Mouse (Mus musculus) heart, postnatal 10 days (tissue): Measurements from ENCODE around the gene Atg4d. TPM values are rescaled to one million over a fixed set of nuclear protein-coding genes. Genes with fewer than 3 reads are reported as not detected.
"Not testable (repeated sequence)": the region's sequence is repeated elsewhere in the genome, so short reads cannot be mapped to it uniquely, and the experiment has no call there.

Experiments
- DNase-seq, 2 experiments: peaks; one replicate each; pipeline ENCODE4 v3.0.0; 2021
- intact Hi-C: fragments of 180-260 bp; cut with DNase I; formaldehyde crosslinking; loops from one replicate; pipeline ENCODE4 v1.15.1; 2025
- total RNA-seq, 2 experiments: library from RNA; stranded (reverse); gene quantifications; 2 replicates each; pipeline ENCODE4 v1.2.3; 2021

The Atg4d gene
- 10 to 100 TPM; 67.6 to 69.6 TPM for total RNA-seq

GRCm38 (mm10) chr9:21265000-21265561 lies at the start of gene Atg4d:
Atg4d (plus strand) TSS chr9:21265293.
- intact Hi-C loops: loop anchor here (1.0 kb wide), 1 partner anchor 27 kb away; no protein-coding TSS in a partner anchor

DNA sequence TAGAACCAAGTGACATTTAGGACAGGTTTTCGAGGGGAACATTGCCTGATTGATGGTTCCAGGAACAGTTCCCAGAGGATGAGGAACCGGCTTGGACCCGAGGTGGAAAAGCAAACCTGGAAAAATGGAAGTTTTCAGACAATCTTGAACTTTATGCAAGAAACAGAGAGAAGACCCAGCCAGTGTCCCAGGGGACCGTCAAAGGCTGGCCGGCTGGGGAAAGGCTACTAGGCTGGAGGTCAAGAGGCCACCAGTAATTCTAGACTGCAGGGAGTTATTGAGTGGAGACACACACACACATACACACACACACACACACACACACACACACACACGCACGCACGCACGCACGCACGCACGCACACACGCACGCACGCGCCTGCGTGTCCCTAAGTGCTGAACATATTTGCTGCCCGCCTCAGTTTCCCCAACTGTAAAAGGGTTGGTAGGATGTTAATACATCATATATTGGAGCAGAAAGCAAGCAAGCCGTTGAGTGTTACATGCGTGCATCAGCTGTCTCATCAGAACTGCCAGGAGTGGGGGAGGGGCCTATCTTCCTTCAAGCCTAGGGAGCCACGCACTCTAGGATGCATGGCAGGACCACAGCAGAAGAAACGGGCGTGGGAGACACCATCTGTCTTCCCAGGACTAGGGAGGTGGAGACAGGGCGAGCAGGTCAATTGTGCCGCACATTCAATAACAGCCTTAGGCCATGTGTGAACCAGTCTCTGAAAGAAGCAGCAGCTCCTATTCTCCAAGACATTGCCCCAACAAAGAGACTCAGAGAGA lies 48.8 kb upstream of the Atg4d start:
- intact Hi-C loops: loop anchor here (5.0 kb wide), 1 partner anchor 64 kb away; no protein-coding TSS in a partner anchor
- no peak for DNase-seq

More at GRCm38 (mm10) chr9:21265000-21265561, at the start of gene Atg4d:
- peak; percentile 99 for DNase-seq

DNA sequence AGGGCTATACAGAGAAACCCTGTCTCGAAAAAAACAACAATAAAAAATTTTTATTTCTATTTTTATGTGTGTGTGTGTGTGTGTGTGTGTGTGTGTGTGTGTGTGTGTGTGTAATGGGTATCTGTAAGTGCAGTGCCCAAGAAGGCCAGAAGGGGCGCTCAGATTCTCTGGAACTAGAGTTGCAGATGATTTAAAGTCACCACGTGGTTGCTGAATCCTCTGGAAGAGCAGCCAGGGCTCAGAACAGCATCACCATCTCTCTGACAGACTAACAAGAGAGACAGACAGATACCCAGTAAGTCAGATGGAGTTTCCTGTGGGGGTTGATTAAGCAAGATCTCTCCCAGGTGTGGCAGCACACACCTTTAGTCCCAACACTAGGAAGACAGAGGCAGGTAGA lies 45.3 kb upstream of the Atg4d start:
- intact Hi-C loops: loop anchor here (5.0 kb wide), 1 partner anchor 68 kb away; no protein-coding TSS in a partner anchor
- no peak for DNase-seq

DNA sequence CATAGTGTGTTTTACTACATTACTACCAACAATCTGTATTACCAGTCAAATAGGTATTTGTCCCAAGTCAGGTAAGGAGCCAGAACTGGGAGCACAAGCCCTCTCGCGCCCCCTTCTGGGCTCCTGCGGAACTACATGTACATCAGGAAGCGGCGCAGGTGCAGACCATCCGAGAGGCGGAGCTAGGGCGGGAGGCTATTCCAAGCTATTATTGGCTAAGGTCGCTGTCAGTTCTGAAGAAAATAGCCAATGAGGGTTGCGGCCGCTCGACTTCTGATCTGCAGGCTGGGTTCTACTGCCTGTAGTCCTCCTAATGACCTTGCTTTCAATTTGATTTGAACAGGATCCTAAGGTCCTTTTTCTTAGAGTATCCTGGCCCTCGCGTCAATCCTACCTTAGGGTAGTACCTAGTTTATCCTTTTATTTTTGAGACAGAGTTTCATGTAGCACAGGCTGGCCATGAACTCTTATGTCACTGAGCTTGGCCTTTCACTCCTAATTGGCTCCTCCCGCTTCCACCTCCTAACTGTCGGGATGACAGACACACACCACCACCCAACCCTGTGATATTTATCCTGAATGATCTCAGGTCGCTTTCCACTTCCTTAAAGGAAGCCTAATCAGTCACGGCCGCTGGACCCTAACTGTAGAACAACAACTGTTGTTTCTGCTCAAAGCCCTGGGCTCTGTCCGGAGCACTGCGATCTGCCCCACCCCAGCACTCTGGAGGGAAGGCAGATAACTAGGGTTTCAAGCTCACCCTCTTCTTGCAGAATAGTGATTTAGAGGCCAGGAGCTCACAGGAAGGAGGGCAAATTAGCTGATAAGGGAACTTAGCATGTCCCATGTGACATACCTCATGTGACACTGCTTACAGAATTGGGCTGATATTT lies 44.4 kb upstream of the Atg4d start:
- DNase-seq: peak; percentile 93 to 94
- intact Hi-C loops: no loop called here

GRCm38 (mm10) chr9:21221383-21221929 lies 43.6 kb upstream of the Atg4d start:
- intact Hi-C loops: no loop called here
- DNase-seq: peak; percentile 46 to 70

- intact Hi-C loops: loop anchor here (2.0 kb wide), 1 partner anchor 133 kb away; no protein-coding TSS in a partner anchor
- DNase-seq: not testable (repeated sequence)
These were observed 41.6 kb upstream of the Atg4d start for GRCm38 (mm10) chr9:21223490-21223889.

- no peak for DNase-seq
- intact Hi-C loops: loop anchor here (2.0 kb wide), 1 partner anchor 133 kb away; no protein-coding TSS in a partner anchor
These were observed 41.2 kb upstream of the Atg4d start for GRCm38 (mm10) chr9:21223906-21224305.

DNA sequence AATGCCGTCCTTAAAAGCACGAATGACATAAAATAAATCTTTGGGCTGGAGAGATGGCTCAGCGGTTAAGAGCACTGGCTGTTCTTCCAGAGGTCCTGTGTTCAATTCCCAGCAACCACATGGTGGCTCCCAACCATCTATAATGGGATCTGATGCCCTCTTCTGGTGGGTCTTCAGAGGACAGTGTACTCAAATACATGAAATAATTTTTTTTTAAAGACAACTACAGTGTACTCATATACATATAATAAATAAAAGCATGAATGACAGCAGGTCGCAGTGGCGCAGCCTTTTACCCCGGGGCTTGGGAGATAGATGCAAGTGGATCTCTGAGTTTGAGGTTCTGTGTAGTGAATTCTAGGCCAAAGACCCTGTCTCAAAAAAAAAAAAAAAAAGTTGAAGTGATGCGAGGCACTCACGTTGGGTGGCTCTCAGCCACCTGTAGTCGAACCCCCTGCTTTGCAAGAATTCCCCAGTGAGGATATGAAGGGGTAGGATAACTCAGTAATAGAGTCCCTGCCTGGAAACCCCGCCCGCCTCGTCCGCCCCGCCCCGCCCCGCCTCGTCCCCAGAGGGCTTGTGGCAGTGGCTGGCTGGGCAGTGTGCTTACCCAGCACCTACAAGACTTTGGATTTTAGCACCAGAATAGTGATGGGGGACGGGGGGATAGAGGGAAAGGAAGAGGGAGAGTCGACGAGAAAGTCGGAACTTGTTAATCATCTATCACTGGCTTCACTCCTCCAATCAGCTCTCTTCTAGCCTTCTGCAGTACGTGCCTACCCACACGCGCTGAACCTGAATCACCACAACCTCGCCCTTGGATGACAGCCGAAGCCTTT lies 40.3 kb upstream of the Atg4d start:
- intact Hi-C loops: no loop called here
- DNase-seq: peak; percentile 45 to 58

DNA sequence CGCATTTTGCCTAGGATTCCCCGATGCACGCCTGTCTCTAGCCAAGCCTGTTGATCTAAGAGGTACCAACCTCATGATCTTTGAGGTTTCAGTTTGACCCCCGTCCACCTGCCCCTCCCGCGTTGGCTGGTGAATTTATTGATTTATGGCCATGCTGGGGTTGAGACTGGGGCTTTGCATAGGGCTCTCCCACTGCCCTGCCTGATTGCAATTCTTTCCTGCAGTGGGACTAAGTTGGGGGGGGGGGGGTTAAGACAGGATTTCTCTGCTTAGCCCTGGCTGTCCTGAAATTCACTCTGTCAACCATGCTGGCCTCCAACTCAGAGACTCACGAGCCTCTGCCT lies 39.7 kb upstream of the Atg4d start:
- intact Hi-C loops: no loop called here
- no peak for DNase-seq

DNA sequence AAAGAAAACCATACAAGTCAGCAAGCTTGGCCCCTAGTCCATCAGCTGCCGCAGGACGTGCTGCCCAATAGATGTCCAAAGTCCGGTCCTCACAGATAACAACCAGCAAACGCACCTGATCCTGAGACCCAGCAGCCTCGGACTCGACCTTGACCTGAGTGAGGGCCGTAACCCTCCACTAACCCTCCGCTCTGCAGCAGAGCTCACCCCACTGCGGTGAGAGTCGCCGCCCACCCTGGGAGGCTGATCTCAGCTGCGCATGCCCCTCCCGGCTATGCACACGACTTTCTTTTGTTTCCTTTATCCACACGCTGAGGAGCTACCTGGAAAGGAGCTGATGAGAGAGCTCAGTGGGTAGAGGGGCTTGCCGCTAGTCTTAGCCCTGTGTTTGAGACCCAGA lies 37.8 kb upstream of the Atg4d start:
- intact Hi-C loops: no loop called here
- no peak for DNase-seq

GRCm38 (mm10) chr9:21231551-21231950 lies 33.5 kb upstream of the Atg4d start:
- intact Hi-C loops: no loop called here
- no peak for DNase-seq

GRCm38 (mm10) chr9:21232867-21233266 lies 32.2 kb upstream of the Atg4d start:
- intact Hi-C loops: no loop called here

DNA sequence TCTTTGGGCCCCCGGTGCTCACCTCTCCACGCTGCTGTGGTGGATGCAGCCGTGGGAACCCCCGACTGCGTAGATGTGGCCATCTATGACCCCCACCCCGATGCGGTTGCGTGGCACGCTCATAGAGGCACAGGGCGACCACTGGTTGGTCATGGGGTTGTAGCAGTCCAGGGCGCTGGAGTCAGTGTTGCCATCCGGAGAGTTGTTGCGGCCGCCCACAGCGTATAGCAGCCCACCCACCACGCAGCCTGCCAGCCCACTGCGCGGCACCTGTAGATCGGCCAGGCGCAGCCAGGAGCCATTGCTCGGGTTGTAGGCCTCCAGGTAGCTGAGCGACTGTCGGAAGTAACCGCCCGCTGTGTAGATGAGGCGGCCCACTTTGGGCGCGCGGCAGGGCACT lies 31.7 kb upstream of the Atg4d start:
- DNase-seq: no peak
- intact Hi-C loops: no loop called here

More at GRCm38 (mm10) chr9:21232867-21233266, 32.2 kb upstream of the Atg4d start:
- DNase-seq: no peak

DNA sequence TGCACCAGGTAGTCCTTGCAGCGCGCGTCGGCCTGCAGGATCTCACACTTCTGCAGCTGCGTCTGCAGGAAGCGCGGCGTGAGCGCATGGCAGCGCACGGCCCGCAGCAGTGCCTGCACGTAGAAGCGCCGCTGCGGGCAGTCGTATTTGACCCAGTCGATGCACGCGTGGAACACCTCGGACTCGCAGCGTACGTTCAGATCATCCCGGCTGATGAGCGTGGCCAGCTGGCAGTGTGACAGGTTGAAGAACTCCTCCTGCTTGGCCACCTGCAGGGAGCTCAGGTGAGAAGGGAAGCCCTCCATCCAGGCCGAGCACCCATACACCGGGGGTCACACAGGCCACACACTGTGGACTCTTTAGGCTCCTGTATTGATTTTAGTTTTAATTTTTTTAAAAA lies 31.3 kb upstream of the Atg4d start:
- no peak for DNase-seq
- intact Hi-C loops: no loop called here

DNA sequence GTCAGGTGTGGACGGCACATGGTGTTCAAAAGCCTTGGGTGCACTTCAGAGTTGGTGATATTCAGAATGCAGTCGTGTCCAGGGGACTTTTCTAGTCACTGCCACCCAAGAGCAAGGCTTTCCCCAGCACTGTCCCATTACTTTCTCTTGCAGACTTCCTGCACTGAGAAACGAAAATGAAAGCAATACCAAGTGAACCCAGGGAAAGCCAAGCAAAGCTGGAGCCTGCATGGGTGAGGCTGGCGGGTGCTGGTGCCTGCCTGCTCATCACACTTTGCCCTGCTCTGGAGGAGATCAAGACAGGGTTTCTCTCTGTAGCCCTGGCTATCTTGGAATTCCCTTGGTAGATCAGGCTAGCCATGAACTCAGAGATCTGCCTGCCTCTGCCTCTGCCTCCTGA lies 29.8 kb upstream of the Atg4d start:
- DNase-seq: no peak

GRCm38 (mm10) chr9:21236991-21237367 lies 28.1 kb upstream of the Atg4d start:
- intact Hi-C loops: loop anchor here (5.0 kb wide), 1 partner anchor 120 kb away; no protein-coding TSS in a partner anchor
- DNase-seq: no peak

More for the DNA sequence above, 29.8 kb upstream of the Atg4d start:
- intact Hi-C loops: loop anchor here (5.0 kb wide), 1 partner anchor 122 kb away; no protein-coding TSS in a partner anchor

DNA sequence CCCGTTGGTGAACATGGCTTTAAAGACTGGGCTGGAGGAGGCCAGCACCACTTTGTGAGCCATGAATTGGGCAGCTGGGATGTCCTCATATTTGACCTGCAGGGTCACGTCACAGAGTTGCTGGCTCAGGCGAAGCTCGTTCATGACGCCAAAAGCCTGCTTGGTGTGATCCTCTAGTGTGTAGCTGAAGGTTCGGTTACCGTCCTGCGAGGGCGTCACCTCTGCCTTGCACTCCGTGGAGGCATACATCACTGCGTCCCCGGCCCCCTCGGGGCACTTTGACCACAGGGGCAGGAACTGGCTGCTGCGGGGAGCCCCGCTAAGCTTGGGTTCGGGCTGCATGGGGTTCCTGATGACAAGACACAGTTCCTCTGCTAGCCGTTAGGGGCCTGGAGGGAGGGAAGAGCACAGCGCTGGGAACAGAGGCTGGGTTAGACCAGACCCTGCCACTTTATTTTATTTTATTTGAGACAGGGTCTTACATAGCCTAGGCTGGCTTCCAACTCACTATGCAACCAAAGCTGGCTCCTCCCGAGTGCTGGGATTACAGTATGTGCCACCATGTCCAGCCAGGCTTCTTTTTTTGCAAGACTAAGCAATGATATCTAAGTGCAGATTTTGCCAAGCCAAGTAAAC lies 27.6 kb upstream of the Atg4d start:
- intact Hi-C loops: loop anchor here (1.0 to 5.0 kb wide), 3 partner anchors 28 to 120 kb away; partner anchors contain the start of genes Atg4d and Cdkn2d
- peak; percentile 50 to 52 for DNase-seq

GRCm38 (mm10) chr9:21238004-21238732 lies 26.9 kb upstream of the Atg4d start:
- intact Hi-C loops: loop anchor here (1.0 to 5.0 kb wide), 3 partner anchors 27 to 119 kb away; partner anchors contain the start of genes Atg4d and Cdkn2d
- peak; percentile 66 to 75 for DNase-seq
